Mouse (Mus musculus) heart, embryonic 13.5 days (tissue): ENCODE data around the gene Fgl2. TPM values are rescaled to one million over a fixed set of nuclear protein-coding genes. Genes with fewer than 3 reads are reported as not detected.

Experiments
- ATAC-seq: fragments of 200-750 bp; cut with Nextera tagmentation; 2 replicates; pipeline ENCODE4 v1.8.0; 2017; ENCODE audit warnings: moderate TSS enrichment; ENCODE audit not compliant: insufficient number of reproducible peaks, low FRiP score, low TSS enrichment; ENCODE audit errors: extremely low read depth
- H3K27ac ChIP-seq: fragments of 300-500 bp; sonication (generic); replicated peaks from 2 replicates; pipeline ENCODE4 v1.5.1; 2015; ENCODE audit warnings: moderate library complexity, mild to moderate bottlenecking, inconsistent platforms
- H3K27me3 ChIP-seq: fragments of 300-500 bp; sonication (generic); replicated peaks from 2 replicates; pipeline ENCODE4 v1.6.1; 2015; ENCODE audit warnings: mild to moderate bottlenecking, inconsistent platforms
- H3K36me3 ChIP-seq: fragments of 300-500 bp; sonication (generic); 2 replicates; pipeline ENCODE4 v1.6.1; 2015; ENCODE audit warnings: mild to moderate bottlenecking, inconsistent platforms
- H3K4me1 ChIP-seq: fragments of 300-500 bp; sonication (generic); 2 replicates; pipeline ENCODE4 v1.6.1; 2015; ENCODE audit warnings: inconsistent platforms
- H3K4me2 ChIP-seq: fragments of 300-500 bp; sonication (generic); 2 replicates; pipeline ENCODE4 v1.6.1; 2015; ENCODE audit warnings: inconsistent platforms, mild to moderate bottlenecking, moderate library complexity
- H3K4me3 ChIP-seq: fragments of 300-500 bp; sonication (generic); 2 replicates; pipeline ENCODE4 v1.5.1; 2015; ENCODE audit warnings: moderate library complexity, mild to moderate bottlenecking, inconsistent platforms
- H3K9ac ChIP-seq: fragments of 300-500 bp; sonication (generic); 2 replicates; pipeline ENCODE4 v1.6.1; 2015; ENCODE audit warnings: inconsistent platforms, mild to moderate bottlenecking, moderate library complexity
- H3K9me3 ChIP-seq: fragments of 300-500 bp; sonication (generic); 2 replicates; pipeline ENCODE4 v1.6.1; 2016; ENCODE audit warnings: inconsistent platforms
- WGBS: fragments of 180-500 bp; shearing (Covaris S2); methylation state at CpG from one replicate; pipeline ENCODE4 v1.1.7; 2015; ENCODE audit warnings: mixed read lengths; 5-methylcytosine and 5-hydroxymethylcytosine counted together
- polyA plus RNA-seq: library from polyadenylated mRNA; unstranded; fragments of >200 nt; fragmentation: Nextera tagmentation; extraction: Ambion mirVana; gene quantifications from 2 replicates; pipeline ENCODE4 v1.2.1, GENCODE M21; 2015

Fgl2 gene
- polyA plus RNA-seq, 1 experiment from 2014 or later = 24.5 TPM

- H3K9ac ChIP-seq = no peak overlapping the region
- no peaks in the 10 kb centered on the region for H3K36me3 ChIP-seq
- 53% methylated on average over 4 of the region's 4 CpGs for WGBS
- H3K4me2 ChIP-seq = no peak overlapping the region
- no peak overlapping the region for H3K4me3 ChIP-seq
- H3K27me3 ChIP-seq = no peaks in the 10 kb centered on the region
- no peaks in the 10 kb centered on the region for H3K9me3 ChIP-seq
- H3K27ac ChIP-seq = no peak overlapping the region
- H3K4me1 ChIP-seq = 0 out of 2 replicates have a peak, but pooled peaks cover under 1% of the 10 kb centered on the region
- no peak for ATAC-seq
Measured at GRCm38 (mm10) chr5:21366338-21367053, 5.9 kb upstream of the Fgl2 start.

DNA sequence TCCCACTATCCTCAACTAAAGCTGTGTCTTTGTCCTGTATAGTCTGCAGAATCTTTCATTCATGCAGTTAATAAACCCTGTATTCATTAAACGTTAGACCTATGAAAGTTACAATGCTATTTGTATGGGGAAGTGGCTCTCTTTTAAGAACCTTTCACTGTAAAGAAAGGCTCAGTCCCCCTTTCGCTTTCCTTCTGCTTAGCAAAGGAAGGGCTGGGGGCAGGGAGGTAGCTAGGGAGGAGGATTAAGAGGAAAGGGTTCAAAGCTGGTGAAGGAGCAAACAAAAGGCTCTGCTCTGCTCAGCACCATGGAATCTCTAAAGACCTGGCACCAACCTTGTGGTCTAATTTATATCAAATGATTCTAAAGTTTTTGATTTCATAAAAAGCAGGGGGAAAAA lies 4.9 kb upstream of the Fgl2 start:
- H3K27me3 ChIP-seq = no peaks in the 10 kb centered on the region
- no peak overlapping the region for H3K4me2 ChIP-seq
- no peak overlapping the region for H3K9ac ChIP-seq
- H3K9me3 ChIP-seq = no peaks in the 10 kb centered on the region
- ATAC-seq = no peak
- no peak overlapping the region for H3K4me3 ChIP-seq
- 62% methylated on average over 2 of the region's 2 CpGs for WGBS
- 0 out of 2 replicates have a peak, but pooled peaks cover 6% of the 10 kb centered on the region for H3K4me1 ChIP-seq
- H3K36me3 ChIP-seq = no peaks in the 10 kb centered on the region
- no peak overlapping the region for H3K27ac ChIP-seq

DNA sequence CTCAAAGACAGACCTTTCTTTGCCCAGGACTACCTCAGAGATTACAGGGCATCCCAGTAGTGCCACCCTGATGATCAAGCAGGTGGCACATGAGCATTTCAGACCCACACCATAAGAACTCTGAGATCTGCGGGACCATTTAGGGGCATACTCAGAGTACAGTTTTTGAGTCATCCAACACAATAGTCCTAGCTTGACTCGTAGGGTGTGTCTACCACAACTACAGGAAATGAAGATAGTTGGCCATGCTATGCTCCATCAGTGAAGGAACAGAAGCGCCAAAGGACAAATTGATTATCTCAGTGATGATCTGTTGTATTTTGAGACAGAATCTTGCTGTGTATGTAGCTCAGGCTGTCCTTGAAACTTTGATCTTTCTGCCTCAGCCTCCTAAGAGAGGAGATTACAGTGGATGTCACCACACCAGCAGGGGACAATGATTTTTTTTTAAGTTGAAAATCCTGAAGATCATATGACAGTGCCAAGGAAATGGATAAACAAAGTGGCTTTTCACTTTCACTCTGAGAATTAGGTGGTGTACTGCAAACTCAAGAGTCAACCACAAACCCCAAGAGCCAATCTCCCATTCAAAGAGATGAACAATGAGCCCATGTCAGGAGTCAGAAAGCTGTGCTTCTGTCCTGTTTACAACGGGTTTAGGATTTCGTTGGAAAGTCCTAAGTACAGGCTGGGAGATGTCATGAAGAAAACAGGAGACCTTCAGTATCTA lies 2.1 kb upstream of the Fgl2 start:
- Histone ChIP-seq H3K4me2 (no peak overlapping the region), H3K4me1 (peaks cover 16% of the 10 kb centered on the region), H3K4me3 (no peak overlapping the region), H3K9me3 (no peaks in the 10 kb centered on the region), H3K27me3 (no peaks in the 10 kb centered on the region), H3K9ac (no peak overlapping the region), H3K36me3 (no peaks in the 10 kb centered on the region; the same call in 1 of the 2 replicates), H3K27ac (no peak overlapping the region)
- 84% methylated on average over 5 of the region's 5 CpGs for WGBS
- ATAC-seq = no peak

DNA sequence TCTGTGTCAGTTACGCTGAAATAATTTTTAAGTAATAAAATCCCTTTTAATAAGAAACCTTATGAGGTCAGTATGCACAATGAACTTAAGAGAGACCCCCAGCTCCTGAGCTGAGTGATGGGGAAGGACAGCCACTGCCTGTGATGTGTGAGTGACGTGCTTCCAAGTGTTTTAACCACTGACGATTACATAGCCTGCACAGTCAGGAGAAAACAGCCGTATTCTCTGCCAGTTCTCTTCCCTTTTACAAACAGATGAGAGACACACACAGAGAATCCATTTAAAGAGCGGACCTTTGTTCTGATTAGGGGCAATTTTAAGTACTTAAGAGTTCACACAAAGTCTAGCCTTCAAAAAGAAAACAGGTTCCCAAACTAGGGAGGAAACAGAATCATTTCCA lies 522 bp upstream of the Fgl2 start:
- Histone ChIP-seq H3K27ac (peak overlapping the region; percentile 80), H3K9me3 (no peaks in the 10 kb centered on the region), H3K4me1 (peaks cover 16% of the 10 kb centered on the region), H3K9ac (peak overlapping the region; percentile 87), H3K36me3 (no peaks in the 10 kb centered on the region; the same call in 1 of the 2 replicates), H3K4me2 (peak overlapping the region; percentile 93), H3K27me3 (no peaks in the 10 kb centered on the region), H3K4me3 (peak overlapping the region; percentile 69)
- no peak for ATAC-seq
- 40% methylated on average over 5 of the region's 5 CpGs for WGBS

GRCm38 (mm10) chr5:21373180-21373518 lies 707 bp downstream of the Fgl2 start:
- no peaks in the 10 kb centered on the region; the same call in 1 of the 2 replicates for H3K36me3 ChIP-seq
- peak overlapping the region; percentile 93 for H3K4me2 ChIP-seq
- no peak for ATAC-seq
- H3K9me3 ChIP-seq = no peaks in the 10 kb centered on the region
- WGBS = 41% methylated on average over 7 of the region's 7 CpGs
- H3K27me3 ChIP-seq = no peaks in the 10 kb centered on the region
- H3K4me3 ChIP-seq = peak overlapping the region; percentile 69
- H3K9ac ChIP-seq = peak overlapping the region; percentile 87
- peaks cover 16% of the 10 kb centered on the region for H3K4me1 ChIP-seq
- peak overlapping the region; percentile 80 for H3K27ac ChIP-seq

DNA sequence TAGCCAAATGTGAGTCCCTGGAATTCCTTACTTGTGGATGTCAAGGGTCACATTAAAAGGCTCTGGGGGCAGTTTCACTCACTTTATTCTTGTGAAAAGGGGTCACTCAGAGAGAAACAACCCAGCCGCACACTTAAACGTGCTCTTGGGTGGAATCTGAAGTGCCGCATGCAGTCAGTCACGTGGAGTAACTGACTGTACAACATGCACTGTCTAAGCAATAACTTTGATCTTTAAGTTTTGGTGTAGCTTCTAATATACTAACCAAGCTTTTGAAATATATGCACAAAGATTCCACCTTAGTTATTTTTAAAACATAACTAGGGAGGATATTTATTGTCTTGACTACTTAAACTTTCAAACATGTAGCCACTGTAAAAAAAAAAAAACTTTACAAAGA lies 4.5 kb downstream of the Fgl2 start:
- peaks cover 21% of the 10 kb centered on the region for H3K4me1 ChIP-seq
- ATAC-seq = no peak
- WGBS = 65% methylated on average over 4 of the region's 4 CpGs

GRCm38 (mm10) chr5:21378397-21378796 lies 6.0 kb downstream of the Fgl2 start:
- no peaks in the 10 kb centered on the region for H3K9me3 ChIP-seq
- WGBS = 67% methylated on average over 2 of the region's 2 CpGs
- no peak overlapping the region for H3K4me3 ChIP-seq
- H3K4me2 ChIP-seq = no peak overlapping the region
- ATAC-seq = no peak
- no peaks in the 10 kb centered on the region for H3K27me3 ChIP-seq
- no peak overlapping the region for H3K9ac ChIP-seq
- H3K36me3 ChIP-seq = no peaks in the 10 kb centered on the region; the same call in 1 of the 2 replicates
- H3K4me1 ChIP-seq = peaks cover 33% of the 10 kb centered on the region
- H3K27ac ChIP-seq = no peak overlapping the region

More for the DNA sequence above, 4.5 kb downstream of the Fgl2 start:
- H3K36me3 ChIP-seq = no peaks in the 10 kb centered on the region; the same call in 1 of the 2 replicates
- no peak overlapping the region for H3K27ac ChIP-seq
- H3K4me2 ChIP-seq = no peak overlapping the region
- no peak overlapping the region for H3K4me3 ChIP-seq
- no peak overlapping the region for H3K9ac ChIP-seq
- no peaks in the 10 kb centered on the region for H3K27me3 ChIP-seq
- H3K9me3 ChIP-seq = no peaks in the 10 kb centered on the region

DNA sequence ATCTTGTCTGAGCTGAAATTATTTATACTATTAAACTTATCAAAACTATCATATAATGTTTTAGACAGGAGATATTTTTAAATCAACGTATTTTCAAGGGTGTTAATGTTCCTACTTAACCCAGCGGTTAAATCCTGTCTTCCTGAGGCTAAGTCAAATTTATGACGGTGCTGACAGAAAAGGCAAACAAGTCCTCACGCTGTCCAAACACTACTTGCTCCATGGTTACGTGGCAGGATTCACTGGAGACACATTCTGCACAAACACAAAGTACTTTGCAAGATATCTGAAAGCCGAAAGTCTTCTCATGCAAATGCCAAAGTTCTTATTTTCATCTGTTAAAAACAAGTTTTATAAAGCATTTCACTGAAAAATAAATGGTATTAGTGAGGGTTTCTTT lies 9.5 kb downstream of the Fgl2 start:
- Histone ChIP-seq H3K27ac (no peak overlapping the region), H3K4me3 (no peak overlapping the region), H3K4me1 (peaks cover 32% of the 10 kb centered on the region), H3K9ac (no peak overlapping the region), H3K4me2 (no peak overlapping the region), H3K9me3 (no peaks in the 10 kb centered on the region), H3K27me3 (no peaks in the 10 kb centered on the region), H3K36me3 (no peaks in the 10 kb centered on the region)
- WGBS = 54% methylated on average over 6 of the region's 6 CpGs
- no peak for ATAC-seq

- H3K27me3 ChIP-seq = no peaks in the 10 kb centered on the region
- H3K27ac ChIP-seq = peak overlapping the region; percentile 40
- no peaks in the 10 kb centered on the region for H3K36me3 ChIP-seq
- H3K9ac ChIP-seq = no peak overlapping the region
- WGBS = 45% methylated on average over 6 of the region's 6 CpGs
- ATAC-seq = no peak
- H3K4me2 ChIP-seq = no peak overlapping the region
- H3K9me3 ChIP-seq = no peaks in the 10 kb centered on the region
- no peak overlapping the region for H3K4me3 ChIP-seq
- H3K4me1 ChIP-seq = peaks cover 32% of the 10 kb centered on the region
Measured at GRCm38 (mm10) chr5:21382678-21383077, 10.2 kb downstream of the Fgl2 start.

- Histone ChIP-seq H3K27ac (peak overlapping the region; percentile 40), H3K4me1 (peaks cover 32% of the 10 kb centered on the region), H3K4me3 (no peak overlapping the region), H3K9me3 (no peaks in the 10 kb centered on the region), H3K4me2 (peak overlapping the region; percentile 6), H3K36me3 (no peaks in the 10 kb centered on the region), H3K9ac (no peak overlapping the region), H3K27me3 (no peaks in the 10 kb centered on the region)
- no peak; the same call in 1 of the 2 replicates for ATAC-seq
- WGBS = 33% methylated on average over 14 of the region's 14 CpGs
Measured at GRCm38 (mm10) chr5:21383392-21384251, 11.2 kb downstream of the Fgl2 start.
